In genomic region chr11:17663893-17664292, GRCm38 (mm10) we compare ENCODE assay signal across 9 mouse cellular contexts.
DNase-seq lines count a peak whose midpoint lies in the region; ATAC-seq lines count a peak whose summit lies in the region.
"Had no signal": no experiment of that assay in that cellular context is flagged by ENCODE, and none has a peak within 500 bp of the region (broad histone marks: within the 10 kb centered on the region; RNA-seq: fewer than 3 reads in every experiment).

No protein-coding gene starts in this region.

- 37% methylated on average over 5 of the region's 5 CpGs for WGBS in heart, embryonic 16.5 days
- 82% methylated on average over 5 of the region's 5 CpGs for WGBS in hindbrain, embryonic 13.5 days

- peak overlapping the region; percentile 16; the same call in 1 of the 2 replicates for H3K4me3 ChIP-seq in heart, embryonic 16.5 days (ENCODE audit: low read length)
- no peak overlapping the region for H3K4me3 ChIP-seq in hindbrain, embryonic 13.5 days
- H3K4me3 ChIP-seq: embryonic facial prominence, embryonic 13.5 days had no signal

- H3K4me2 ChIP-seq in heart, embryonic 16.5 days (ENCODE audit: low read depth, low read length) = peak overlapping the region; percentile 49
- H3K4me2 ChIP-seq in hindbrain, embryonic 13.5 days = no peak overlapping the region
- H3K4me2 ChIP-seq: embryonic facial prominence, embryonic 13.5 days had no signal

- no peaks in the 10 kb centered on the region for H3K27me3 ChIP-seq in heart, embryonic 16.5 days (ENCODE audit: control insufficient read depth, insufficient read depth, low read length)
- no peaks in the 10 kb centered on the region for H3K27me3 ChIP-seq in hindbrain, embryonic 13.5 days
- H3K27me3 ChIP-seq: embryonic facial prominence, embryonic 13.5 days had no signal

- H3K36me3 ChIP-seq in heart, embryonic 16.5 days (ENCODE audit: control insufficient read depth, insufficient read depth) = no peaks in the 10 kb centered on the region
- H3K36me3 ChIP-seq in hindbrain, embryonic 13.5 days = no peaks in the 10 kb centered on the region
- H3K36me3 ChIP-seq: embryonic facial prominence, embryonic 13.5 days had no signal

- H3K9me3 ChIP-seq in heart, embryonic 16.5 days (replicated peaks; ENCODE audit: control insufficient read depth, low read length) = no peaks in the 10 kb centered on the region
- H3K9me3 ChIP-seq in hindbrain, embryonic 13.5 days = no peaks in the 10 kb centered on the region
- H3K9me3 ChIP-seq: embryonic facial prominence, embryonic 13.5 days had no signal

- H3K4me1 ChIP-seq in heart, embryonic 16.5 days (ENCODE audit: control insufficient read depth, insufficient read depth, low read length) = peaks cover 14% of the 10 kb centered on the region
- no peaks in the 10 kb centered on the region; the same call in 1 of the 2 replicates for H3K4me1 ChIP-seq in hindbrain, embryonic 13.5 days (replicated peaks)

- H3K27ac ChIP-seq in heart, embryonic 16.5 days (ENCODE audit: low read length) = peak overlapping the region; percentile 69
- no peak overlapping the region for H3K27ac ChIP-seq in hindbrain, embryonic 13.5 days
- H3K27ac ChIP-seq: embryonic facial prominence, embryonic 13.5 days had no signal

- peak; percentile 50 for DNase-seq in adrenal gland, postnatal 14 days
- DNase-seq in adrenal gland, postnatal 4 days (ENCODE audit: low spot score in 2 of 2) = no peak
- DNase-seq in right cerebral cortex, postnatal 10 days (ENCODE audit: low spot score in 2 of 2) = peak; percentile 42 to 44
- no peak for DNase-seq in right cerebral cortex, adult 18-20 months
- DNase-seq in urinary bladder, postnatal 25 days (ENCODE audit: low spot score) = peak; percentile 6
- no peak for DNase-seq in layer of hippocampus, adult 18-20 months (ENCODE audit: low spot score in 2 of 2)

- no peak overlapping the region for H3K9ac ChIP-seq in heart, embryonic 16.5 days (ENCODE audit: low read length)
- H3K9ac ChIP-seq in hindbrain, embryonic 13.5 days = no peak overlapping the region
- H3K9ac ChIP-seq: embryonic facial prominence, embryonic 13.5 days had no signal

- ATAC-seq in heart, embryonic 16.5 days (replicated peaks; ENCODE audit: extremely low read depth, insufficient read depth, low FRiP score) = peak; percentile 73
- ATAC-seq in hindbrain, embryonic 13.5 days (ENCODE audit: low FRiP score) = no peak

Comparison
In these comparisons a context has a peak if more than half of its experiments do, and no peak if none do; other contexts are left out.
1. DNase-seq: peak in adrenal gland, postnatal 14 days (single experiment), right cerebral cortex, postnatal 10 days (2 of 2) and urinary bladder, postnatal 25 days (single experiment); none in adrenal gland, postnatal 4 days (0 of 2), right cerebral cortex, adult 18-20 months (single experiment) and layer of hippocampus, adult 18-20 months (0 of 2).